Mouse (Mus musculus): Measurements from ENCODE around the gene BC003965. TPM values are rescaled to one million over a fixed set of nuclear protein-coding genes. Genes with fewer than 3 reads are reported as not detected.

BC003965 gene
- 32.7 TPM for polyA plus RNA-seq (2017; shearing (Covaris generic))

GRCm38 (mm10) chr17:25184129-25184691 lies at the start of gene BC003965:
BC003965 (plus strand) TSS chr17:25184554.

GRCm38 (mm10) chr17:25162161-25162560 lies 22.2 kb upstream of the BC003965 start, which contains the start of gene Ccdc154:
Ccdc154 (plus strand) TSS chr17:25162461.

GRCm38 (mm10) chr17:25175411-25175810 lies 8.9 kb upstream of the BC003965 start, which contains the start of gene Gm38655:
Gm38655 (minus strand) TSS chr17:25175471.

GRCm38 (mm10) chr17:25188150-25189031 lies 4.0 kb downstream of the BC003965 start, which contains the start of gene Unkl:
Unkl (plus strand) TSS chr17:25188397.

Other genes starting within 250 kb of the BC003965 start
- gene Mapk8ip3, start 247.6 kb upstream of the BC003965 start, polyA plus RNA-seq (2017; shearing (Covaris generic)), result 46.1 TPM
- 33.0 TPM for gene Jpt2, start 223.9 kb upstream of the BC003965 start, polyA plus RNA-seq (2017; shearing (Covaris generic))
- 3.3 TPM for gene Cramp1l, start 168.8 kb upstream of the BC003965 start, polyA plus RNA-seq (2017; shearing (Covaris generic))
- 26.0 TPM for gene Ift140, start 168.5 kb upstream of the BC003965 start, polyA plus RNA-seq (2017; shearing (Covaris generic))
- gene Tmem204, start 101.0 kb upstream of the BC003965 start, polyA plus RNA-seq (2017; shearing (Covaris generic)), result 1.3 TPM
- 39.0 TPM for gene Telo2, start 68.6 kb upstream of the BC003965 start, polyA plus RNA-seq (2017; shearing (Covaris generic))
- gene Ptx4, start 63.8 kb upstream of the BC003965 start, polyA plus RNA-seq (2017; shearing (Covaris generic)), result not detected
- 49.9 TPM for gene Clcn7, start 51.2 kb upstream of the BC003965 start, polyA plus RNA-seq (2017; shearing (Covaris generic))
- gene Ccdc154, start 22.1 kb upstream of the BC003965 start, polyA plus RNA-seq (2017; shearing (Covaris generic)), result not detected
- gene Gm38655, start 9.1 kb upstream of the BC003965 start, polyA plus RNA-seq (2017; shearing (Covaris generic)), result not detected
- 44.1 TPM for gene Unkl, start 3.8 kb downstream of the BC003965 start, polyA plus RNA-seq (2017; shearing (Covaris generic))
- 106 TPM for gene Gnptg, start 55.6 kb downstream of the BC003965 start, polyA plus RNA-seq (2017; shearing (Covaris generic))
- gene Tsr3, start 55.6 kb downstream of the BC003965 start, polyA plus RNA-seq (2017; shearing (Covaris generic)), result 34.7 TPM
- gene Baiap3, start 71.8 kb downstream of the BC003965 start, polyA plus RNA-seq (2017; shearing (Covaris generic)), result 30.7 TPM
- 541 TPM for gene Ube2i, start 90.1 kb downstream of the BC003965 start, polyA plus RNA-seq (2017; shearing (Covaris generic))
- not detected for gene Prss34, start 113.8 kb downstream of the BC003965 start, polyA plus RNA-seq (2017; shearing (Covaris generic))
- not detected for gene Prss28, start 124.1 kb downstream of the BC003965 start, polyA plus RNA-seq (2017; shearing (Covaris generic))
- not detected for gene Prss29, start 134.1 kb downstream of the BC003965 start, polyA plus RNA-seq (2017; shearing (Covaris generic))
- gene Tpsab1, start 161.0 kb downstream of the BC003965 start, polyA plus RNA-seq (2017; shearing (Covaris generic)), result not detected
- not detected for gene Tpsb2, start 181.8 kb downstream of the BC003965 start, polyA plus RNA-seq (2017; shearing (Covaris generic))
- gene Tpsg1, start 184.7 kb downstream of the BC003965 start, polyA plus RNA-seq (2017; shearing (Covaris generic)), result not detected
- gene Cacna1h, start 249.2 kb downstream of the BC003965 start, polyA plus RNA-seq (2017; shearing (Covaris generic)), result not detected

Data from CD4-positive, CD25-positive, alpha-beta regulatory T cell, adult 9 weeks (primary cell).